Mouse (Mus musculus) myocyte (in vitro differentiated cells): ENCODE data around the gene Itgb1. TPM values are rescaled to one million over a fixed set of nuclear protein-coding genes. Genes with fewer than 3 reads are reported as not detected.

Experiments used
- H3K27me3 ChIP-seq: one replicate; pipeline ENCODE4 v1.6.1; 2011; ENCODE audit not compliant: control insufficient read depth, insufficient read depth, insufficient read length
- H3K36me3 ChIP-seq: one replicate; pipeline ENCODE4 v1.6.1; 2011; ENCODE audit not compliant: control insufficient read depth, insufficient read depth
- H3K4me2 ChIP-seq: one replicate; pipeline ENCODE4 v1.6.1; 2011; ENCODE audit warnings: low read depth, control low read depth
- H3K4me3 ChIP-seq: one replicate; pipeline ENCODE4 v1.5.1; 2011; ENCODE audit warnings: mild to moderate bottlenecking, control low read depth, moderate library complexity
- H3K79me2 ChIP-seq: one replicate; pipeline ENCODE4 v1.6.1; 2011; ENCODE audit not compliant: control insufficient read depth, insufficient read depth
- H3ac ChIP-seq: one replicate; pipeline ENCODE4 v1.6.1; 2011; ENCODE audit not compliant: control insufficient read depth, insufficient read length
- CEBPB ChIP-seq: IDR thresholded peaks from 2 replicates; pipeline ENCODE4 v1.6.1; 2011; ENCODE audit warnings: mild to moderate bottlenecking, moderate library complexity; ENCODE audit not compliant: poor library complexity, insufficient read depth, severe bottlenecking
- E2F4 ChIP-seq: IDR thresholded peaks from one replicate; pipeline ENCODE4 v1.6.1; 2011; ENCODE audit warnings: mild to moderate bottlenecking, control low read depth, moderate library complexity; ENCODE audit not compliant: insufficient read depth
- MAX ChIP-seq: IDR thresholded peaks from one replicate; pipeline ENCODE4 v1.6.1; 2011; ENCODE audit warnings: low read depth, mild to moderate bottlenecking, control low read depth
- MYOD1 ChIP-seq, 3 experiments: IDR thresholded peaks; one replicate each; pipeline ENCODE4 v1.6.1; 2011; ENCODE audit warnings: control low read depth in 2 of 3, low read depth in 2 of 3, mild to moderate bottlenecking in 2 of 3, moderate library complexity in 1 of 3; ENCODE audit not compliant: insufficient read length in 2 of 3, control insufficient read depth in 1 of 3
- MYOG ChIP-seq, 3 experiments: IDR thresholded peaks; one replicate each; pipeline ENCODE4 v1.6.1; 2011; ENCODE audit warnings: control low read depth in 2 of 3, low read depth in 2 of 3, mild to moderate bottlenecking in 2 of 3; ENCODE audit not compliant: insufficient read length in 2 of 3, control insufficient read depth in 1 of 3, insufficient read depth in 1 of 3
- POLR2A ChIP-seq: IDR thresholded peaks from one replicate; pipeline ENCODE4 v1.6.1; 2011; ENCODE audit warnings: low read depth, mild to moderate bottlenecking, control low read depth, moderate library complexity; ENCODE audit not compliant: insufficient read length
- POLR2AphosphoS2 ChIP-seq: IDR thresholded peaks from one replicate; pipeline ENCODE4 v1.6.1; 2011; ENCODE audit warnings: low read depth, control low read depth; ENCODE audit not compliant: insufficient read length
- REST ChIP-seq: IDR thresholded peaks from one replicate; pipeline ENCODE4 v1.6.1; 2011; ENCODE audit warnings: mild to moderate bottlenecking, control low read depth, moderate library complexity; ENCODE audit not compliant: insufficient read depth, insufficient read length
- SRF ChIP-seq: IDR thresholded peaks from one replicate; pipeline ENCODE4 v1.6.1; 2011; ENCODE audit warnings: low read depth; ENCODE audit not compliant: control insufficient read depth, insufficient read length
- TCF12 ChIP-seq: IDR thresholded peaks from one replicate; pipeline ENCODE4 v1.6.1; 2011; ENCODE audit warnings: mild to moderate bottlenecking, control low read depth; ENCODE audit not compliant: poor library complexity, insufficient read depth, severe bottlenecking
- TCF3 ChIP-seq: IDR thresholded peaks from one replicate; pipeline ENCODE4 v1.6.1; 2011; ENCODE audit warnings: low read depth, control low read depth; ENCODE audit not compliant: insufficient read length
- USF1 ChIP-seq: IDR thresholded peaks from one replicate; pipeline ENCODE4 v1.6.1; 2011; ENCODE audit warnings: low read depth, mild to moderate bottlenecking, control low read depth, moderate library complexity
- polyA plus RNA-seq: library from polyadenylated mRNA; unstranded; fragments of >200 nt; fragmentation: generic; extraction: Trizol; gene quantifications from one replicate; pipeline ENCODE4 v1.2.1, GENCODE M21; 2012; ENCODE audit warnings: missing spikeins

Gene Itgb1
- polyA plus RNA-seq, 1 experiment = 232 TPM

GRCm38 (mm10) chr8:128732254-128732653 is 46.8 kb downstream of the Itgb1 start:
- no peak for TF ChIP-seq E2F4
- no peak for TF ChIP-seq USF1
- TF ChIP-seq POLR2AphosphoS2 = no peak
- TF ChIP-seq MAX = no peak
- no peak for TF ChIP-seq REST
- no peak for TF ChIP-seq TCF3
- TF ChIP-seq MYOD1 (IDR thresholded peaks at IDR 0.05; ENCODE audit: control insufficient read depth in 1 of 3, insufficient read length in 2 of 3, low read depth in 2 of 3) = no peak
- no peak for TF ChIP-seq SRF
- no peak for TF ChIP-seq MYOG (IDR thresholded peaks at IDR 0.05; ENCODE audit: control insufficient read depth in 1 of 3, insufficient read depth in 1 of 3, insufficient read length in 2 of 3, low read depth in 2 of 3)
- TF ChIP-seq POLR2A = no peak
- no peak for TF ChIP-seq CEBPB
- TF ChIP-seq TCF12 = no peak
- H3K4me2 ChIP-seq = no peak overlapping the region
- H3K4me3 ChIP-seq = no peak overlapping the region
- H3ac ChIP-seq = no peak overlapping the region
- H3K79me2 ChIP-seq = no peaks in the 10 kb centered on the region
- peaks cover 75% of the 10 kb centered on the region for H3K36me3 ChIP-seq
- H3K27me3 ChIP-seq = no peaks in the 10 kb centered on the region

GRCm38 (mm10) chr8:128734118-128734517 is 48.7 kb downstream of the Itgb1 start:
- no peaks in the 10 kb centered on the region for H3K27me3 ChIP-seq
- H3ac ChIP-seq = no peak overlapping the region
- H3K36me3 ChIP-seq = peaks cover 78% of the 10 kb centered on the region

GRCm38 (mm10) chr8:128735692-128736091 is 50.2 kb downstream of the Itgb1 start:
- TF ChIP-seq MYOD1 (IDR thresholded peaks at IDR 0.05; ENCODE audit: control insufficient read depth in 1 of 3, insufficient read length in 2 of 3, low read depth in 2 of 3) (no peak), USF1 (no peak), MYOG (IDR thresholded peaks at IDR 0.05; ENCODE audit: control insufficient read depth in 1 of 3, insufficient read depth in 1 of 3, insufficient read length in 2 of 3, low read depth in 2 of 3) (no peak), REST (no peak), MAX (no peak), CEBPB (no peak), SRF (no peak), POLR2AphosphoS2 (no peak), TCF12 (no peak), POLR2A (no peak), TCF3 (no peak), E2F4 (no peak)
- no peak overlapping the region for H3K4me2 ChIP-seq
- H3ac ChIP-seq = no peak overlapping the region
- no peaks in the 10 kb centered on the region for H3K27me3 ChIP-seq
- H3K4me3 ChIP-seq = no peak overlapping the region
- H3K36me3 ChIP-seq = peaks cover 64% of the 10 kb centered on the region
- no peaks in the 10 kb centered on the region for H3K79me2 ChIP-seq

More at GRCm38 (mm10) chr8:128734118-128734517, 48.7 kb downstream of the Itgb1 start:
- no peak for TF ChIP-seq TCF12
- no peak for TF ChIP-seq POLR2A
- TF ChIP-seq USF1 = no peak
- Histone ChIP-seq H3K4me3 (no peak overlapping the region), H3K4me2 (no peak overlapping the region), H3K79me2 (no peaks in the 10 kb centered on the region)

Other genes starting within 250 kb of the Itgb1 start
- gene Gm3952, start 113.0 kb downstream of the Itgb1 start, polyA plus RNA-seq = not detected